Mouse (Mus musculus) liver, postnatal 0 days (tissue): ENCODE data around the gene Gm45140. TPM values are rescaled to one million over a fixed set of nuclear protein-coding genes. Genes with fewer than 3 reads are reported as not detected.

Source experiments
- ATAC-seq: fragments of 200-750 bp; cut with Nextera tagmentation; 2 replicates; pipeline ENCODE4 v1.8.0; 2017; ENCODE audit warnings: mild to moderate bottlenecking, moderate library complexity
- DNase-seq: peaks from one replicate; pipeline ENCODE4 v3.0.0-alpha.2; 2016
- H3K27ac ChIP-seq: fragments of 300-500 bp; sonication (generic); 2 replicates; pipeline ENCODE4 v1.5.1; 2014; ENCODE audit warnings: antibody characterized with exemption, moderate library complexity, mild to moderate bottlenecking, low read depth
- H3K27me3 ChIP-seq: fragments of 300-500 bp; sonication (generic); 2 replicates; pipeline ENCODE4 v1.6.1; 2014; ENCODE audit warnings: low read length, control low read depth, mixed read lengths; ENCODE audit not compliant: insufficient read depth
- H3K36me3 ChIP-seq: fragments of 300-500 bp; sonication (generic); replicated peaks from 2 replicates; pipeline ENCODE4 v1.6.1; 2014; ENCODE audit warnings: mild to moderate bottlenecking, control low read depth, low read length, moderate library complexity, mixed read lengths; ENCODE audit not compliant: insufficient read depth
- H3K4me1 ChIP-seq: fragments of 300-500 bp; sonication (generic); 2 replicates; pipeline ENCODE4 v1.6.1; 2014; ENCODE audit warnings: antibody characterized with exemption, mild to moderate bottlenecking, control low read depth; ENCODE audit not compliant: insufficient read depth
- H3K4me2 ChIP-seq: fragments of 300-500 bp; sonication (generic); 2 replicates; pipeline ENCODE4 v1.6.1; 2014; ENCODE audit warnings: low read depth, mild to moderate bottlenecking, low read length, moderate library complexity, mixed read lengths
- H3K4me3 ChIP-seq: fragments of 300-500 bp; sonication (generic); 2 replicates; pipeline ENCODE4 v1.5.1; 2014; ENCODE audit warnings: low read depth, low read length
- H3K9ac ChIP-seq: fragments of 300-500 bp; sonication (generic); replicated peaks from 2 replicates; pipeline ENCODE4 v1.6.1; 2014; ENCODE audit warnings: mild to moderate bottlenecking, moderate library complexity
- H3K9me3 ChIP-seq: fragments of 300-500 bp; sonication (generic); 2 replicates; pipeline ENCODE4 v1.6.1; 2016; ENCODE audit warnings: mild to moderate bottlenecking, control low read depth, low read length, mixed read lengths
- CTCF ChIP-seq: sonication (generic); IDR thresholded peaks from 2 replicates; pipeline ENCODE4 v1.5.1; 2016; ENCODE audit warnings: antibody characterized with exemption, low read depth
- EP300 ChIP-seq: IDR thresholded peaks from 2 replicates; pipeline ENCODE4 v1.6.1; 2016; ENCODE audit warnings: antibody characterized with exemption, low read depth, mild to moderate bottlenecking
- WGBS: fragments of 180-500 bp; shearing (Covaris S2); extraction: QIAGEN DNeasy Blood & Tissue Kit; methylation state at CpG from one replicate; pipeline ENCODE4 v1.1.7; 2014; ENCODE audit not compliant: insufficient replicate concordance; 5-methylcytosine and 5-hydroxymethylcytosine counted together
- polyA plus RNA-seq: library from polyadenylated mRNA; unstranded; fragments of >200 nt; fragmentation: Nextera tagmentation; extraction: Ambion mirVana; gene quantifications from 2 replicates; pipeline ENCODE4 v1.2.1, GENCODE M21; 2015

Gene Gm45140
- polyA plus RNA-seq, 1 experiment from 2014 or later, result 2.8 TPM

DNA sequence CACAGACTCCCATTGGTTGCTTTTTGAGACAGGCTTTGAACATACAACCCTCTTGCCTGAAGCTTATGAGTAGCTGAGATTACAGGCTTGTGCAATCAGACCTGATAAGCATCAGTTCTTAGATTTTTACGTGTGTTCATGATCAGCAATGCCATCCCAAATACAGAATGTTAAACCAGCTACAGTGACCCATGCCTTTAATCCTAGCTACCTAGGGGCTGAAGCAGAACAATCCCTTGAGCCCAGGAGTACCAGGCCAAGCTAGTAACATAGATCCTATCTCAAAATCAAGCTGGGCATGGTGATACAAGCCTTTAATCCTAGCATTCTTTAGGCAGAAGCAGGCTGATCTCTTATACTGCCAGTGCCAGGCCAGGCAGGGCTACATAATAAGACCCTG is 31.6 kb downstream of the Gm45140 start:
- ATAC-seq (no peak), DNase-seq (no peak)
- Histone ChIP-seq H3K27ac (no peak overlapping the region), H3K36me3 (peaks cover 53% of the 10 kb centered on the region), H3K4me3 (no peak overlapping the region), H3K9ac (no peak overlapping the region), H3K27me3 (no peaks in the 10 kb centered on the region), H3K4me1 (peaks cover 46% of the 10 kb centered on the region), H3K9me3 (no peaks in the 10 kb centered on the region), H3K4me2 (no peak overlapping the region)
- no peak for TF ChIP-seq EP300
- no peak for TF ChIP-seq CTCF
- 42% methylated on average over 1 of the region's 1 CpGs for WGBS

DNA sequence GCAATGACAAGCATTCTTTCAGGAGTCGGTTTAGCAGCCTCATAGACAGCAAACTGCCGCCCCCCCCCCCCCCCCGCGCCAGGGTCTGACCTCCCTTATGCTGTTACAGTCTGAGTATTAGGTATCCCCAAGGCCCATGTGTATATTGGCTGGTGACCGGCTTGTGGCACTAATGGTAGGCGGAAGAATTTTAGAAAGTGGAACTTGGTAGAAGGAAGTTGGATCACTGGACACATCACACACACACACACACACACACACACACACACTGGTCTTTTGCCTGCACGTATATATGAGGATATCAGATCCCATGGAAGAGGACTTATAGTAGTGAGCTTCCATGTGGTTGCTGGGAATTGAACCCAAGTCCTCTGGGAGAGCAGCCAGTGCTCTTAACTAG is 33.1 kb downstream of the Gm45140 start:
- Histone ChIP-seq H3K4me3 (no peak overlapping the region), H3K27ac (no peak overlapping the region), H3K36me3 (peaks cover 55% of the 10 kb centered on the region), H3K4me2 (no peak overlapping the region), H3K4me1 (peaks cover 45% of the 10 kb centered on the region), H3K27me3 (no peaks in the 10 kb centered on the region), H3K9ac (no peak overlapping the region), H3K9me3 (no peaks in the 10 kb centered on the region)
- ATAC-seq (no peak), DNase-seq (no peak)
- WGBS, result 84% methylated on average over 7 of the region's 7 CpGs
- TF ChIP-seq EP300 (no peak), CTCF (no peak)

DNA sequence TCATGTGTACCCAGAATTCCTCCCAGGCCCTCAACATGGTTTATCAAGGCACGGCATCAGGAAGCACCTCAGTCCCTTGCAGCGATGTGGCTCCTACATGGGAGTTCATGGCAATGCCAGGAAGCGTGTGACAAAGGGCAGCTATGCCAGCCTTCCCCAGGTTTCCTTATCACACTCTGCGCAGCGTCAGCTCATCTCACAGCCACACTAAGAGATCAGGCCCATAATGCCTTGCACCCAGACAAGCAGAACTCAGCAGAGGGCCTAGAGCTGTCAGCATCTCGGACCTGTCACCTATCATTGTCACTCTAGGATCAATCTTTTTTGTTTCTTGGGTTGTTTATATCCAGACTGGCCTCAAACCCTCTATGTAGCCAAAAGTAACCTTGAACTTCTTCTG is 36.0 kb downstream of the Gm45140 start:
- peak; percentile 29; the same call in 1 of the 2 replicates for ATAC-seq
- no peak for TF ChIP-seq EP300
- no peak for TF ChIP-seq CTCF
- H3K27ac ChIP-seq, result no peak overlapping the region
- H3K4me1 ChIP-seq, result peaks cover 43% of the 10 kb centered on the region
- peaks cover 49% of the 10 kb centered on the region for H3K36me3 ChIP-seq
- WGBS, result 64% methylated on average over 6 of the region's 6 CpGs
- no peaks in the 10 kb centered on the region for H3K9me3 ChIP-seq
- no peaks in the 10 kb centered on the region for H3K27me3 ChIP-seq
- H3K4me2 ChIP-seq, result no peak overlapping the region; the same call in 1 of the 2 replicates
- no peak overlapping the region for H3K4me3 ChIP-seq
- H3K9ac ChIP-seq, result no peak overlapping the region
- DNase-seq, result peak; percentile 24

DNA sequence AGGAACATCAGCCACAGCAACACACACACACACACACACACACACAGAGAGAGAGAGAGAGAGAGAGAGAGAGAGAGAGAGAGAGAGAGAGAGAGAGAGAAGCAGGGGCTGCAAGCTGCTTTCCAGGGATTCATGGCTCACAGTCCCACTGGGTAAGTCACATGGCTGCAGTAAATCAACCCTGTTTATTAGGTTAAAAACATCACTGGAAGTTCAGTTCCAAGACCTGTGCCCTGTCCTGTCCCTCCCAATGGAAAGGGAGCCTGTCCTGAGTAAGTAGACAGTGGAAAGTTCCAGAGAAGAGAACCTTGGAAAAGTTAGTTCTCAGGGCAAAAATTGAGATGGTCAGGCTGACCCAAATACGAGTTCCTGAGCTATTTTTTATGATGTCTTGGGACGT is 38.3 kb downstream of the Gm45140 start:
- Histone ChIP-seq H3K4me2 (no peak overlapping the region), H3K9ac (no peak overlapping the region), H3K4me3 (no peak overlapping the region), H3K27me3 (no peaks in the 10 kb centered on the region), H3K4me1 (peaks cover 43% of the 10 kb centered on the region), H3K9me3 (no peaks in the 10 kb centered on the region), H3K27ac (no peak overlapping the region), H3K36me3 (peaks cover 55% of the 10 kb centered on the region)
- TF ChIP-seq CTCF (no peak), EP300 (no peak)
- 53% methylated on average over 2 of the region's 2 CpGs for WGBS
- DNase-seq (no peak), ATAC-seq (no peak)

DNA sequence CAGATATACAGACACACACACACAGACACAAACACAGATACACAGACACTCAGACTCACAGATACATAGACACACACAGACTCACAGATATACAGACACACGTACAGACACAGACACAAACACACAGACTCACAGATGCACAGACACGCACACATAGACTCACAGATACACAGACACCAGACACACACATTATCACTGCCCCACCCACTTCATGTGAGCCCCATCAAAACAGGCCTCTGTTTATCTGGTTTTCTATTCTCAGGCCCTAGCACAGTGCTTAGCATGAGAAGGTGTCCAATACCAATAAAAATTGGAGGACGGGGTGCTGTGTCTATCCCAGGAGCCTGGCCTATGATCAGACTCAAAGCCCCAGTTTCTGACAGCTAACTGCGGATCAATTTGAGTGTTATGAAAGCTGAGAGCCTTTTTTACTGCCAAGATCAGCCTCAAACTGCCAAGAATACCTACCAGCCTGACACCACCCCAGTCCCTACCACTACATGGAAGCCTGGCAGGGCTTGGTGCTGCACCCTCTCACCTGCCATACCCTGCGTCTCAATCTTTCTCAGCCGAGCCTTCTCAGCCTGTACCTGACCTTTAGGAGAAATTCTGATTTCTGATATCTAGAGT is 39.2 kb downstream of the Gm45140 start:
- TF ChIP-seq EP300 (no peak), CTCF (no peak)
- Histone ChIP-seq H3K4me3 (no peak overlapping the region), H3K27ac (peak overlapping the region; percentile 31; the same call in 1 of the 2 replicates), H3K9ac (no peak overlapping the region), H3K27me3 (no peaks in the 10 kb centered on the region), H3K9me3 (no peaks in the 10 kb centered on the region), H3K4me2 (peak overlapping the region; percentile 47), H3K36me3 (peaks cover 54% of the 10 kb centered on the region), H3K4me1 (peaks cover 50% of the 10 kb centered on the region)
- DNase-seq, result peak; percentile 20
- peak; percentile 62 for ATAC-seq
- WGBS, result 70% methylated on average over 6 of the region's 6 CpGs

DNA sequence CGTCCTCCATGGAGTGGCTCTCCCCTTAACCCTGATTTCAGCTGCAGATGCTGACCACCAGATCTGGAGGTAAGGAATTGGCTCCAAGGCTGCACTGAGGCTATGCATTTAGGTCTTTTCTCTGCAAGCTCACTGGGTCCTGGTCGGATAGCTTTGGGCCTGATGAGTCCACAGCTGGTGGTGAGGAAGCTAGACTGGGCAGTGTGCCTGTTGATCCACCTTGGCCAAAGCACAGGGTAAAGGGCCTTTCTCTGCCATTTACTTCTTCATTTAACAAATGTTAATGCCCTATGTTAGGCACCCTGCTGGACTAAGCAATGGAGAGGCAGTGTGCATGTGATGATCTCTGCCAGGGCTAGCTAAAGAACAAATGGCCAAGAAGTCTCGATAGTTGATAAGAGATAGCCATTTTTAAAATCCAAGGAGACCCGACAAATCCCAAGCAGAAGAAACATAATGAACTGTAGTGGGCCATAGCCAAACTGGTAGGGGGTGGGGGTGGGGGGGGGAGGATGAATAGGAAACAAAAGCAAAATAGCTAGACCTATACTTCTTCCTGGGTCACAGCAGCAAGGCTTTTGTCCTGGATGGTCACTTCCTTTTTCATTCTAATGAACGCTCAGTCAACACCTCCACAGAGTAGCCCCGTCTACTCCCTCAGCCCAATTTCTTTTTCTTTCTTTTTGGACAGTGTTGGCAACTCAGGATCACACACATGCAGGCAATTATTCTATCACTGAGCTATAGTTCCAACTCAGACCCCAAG is 40.0 kb downstream of the Gm45140 start:
- Histone ChIP-seq H3K36me3 (peaks cover 52% of the 10 kb centered on the region), H3K9me3 (no peaks in the 10 kb centered on the region), H3K4me1 (peaks cover 53% of the 10 kb centered on the region), H3K27me3 (no peaks in the 10 kb centered on the region), H3K4me3 (no peak overlapping the region), H3K9ac (no peak overlapping the region), H3K4me2 (0 out of 2 replicates have a peak overlapping the region, but pooled peaks have one; percentile 47), H3K27ac (peak overlapping the region; percentile 31; the same call in 1 of the 2 replicates)
- TF ChIP-seq EP300 (no peak), CTCF (no peak)
- ATAC-seq (no peak), DNase-seq (no peak)
- 82% methylated on average over 6 of the region's 6 CpGs for WGBS
